Mouse (Mus musculus): ENCODE measurements around the gene Tjp3.

GRCm38 (mm10) chr10:81230438-81231332 is 60.7 kb downstream of the Tjp3 start, which contains the start of gene Atcay:
- TF ChIP-seq CTCF (IDR thresholded peaks at IDR 0.05; ENCODE audit: low read depth, low read length) (peak; percentile 33), POLR2A (IDR thresholded peaks at IDR 0.05; ENCODE audit: borderline replicate concordance, low read depth, low read length) (no peak)

All from bone marrow macrophage, adult 2 months (primary cell).